Mouse (Mus musculus): ENCODE measurements around the gene Ildr2. TPM values are rescaled to one million over a fixed set of nuclear protein-coding genes. Genes with fewer than 3 reads are reported as not detected.

Gene Ildr2
- total and polyA plus RNA-seq, 3 experiments: 0.11 TPM; not detected in 2

DNA sequence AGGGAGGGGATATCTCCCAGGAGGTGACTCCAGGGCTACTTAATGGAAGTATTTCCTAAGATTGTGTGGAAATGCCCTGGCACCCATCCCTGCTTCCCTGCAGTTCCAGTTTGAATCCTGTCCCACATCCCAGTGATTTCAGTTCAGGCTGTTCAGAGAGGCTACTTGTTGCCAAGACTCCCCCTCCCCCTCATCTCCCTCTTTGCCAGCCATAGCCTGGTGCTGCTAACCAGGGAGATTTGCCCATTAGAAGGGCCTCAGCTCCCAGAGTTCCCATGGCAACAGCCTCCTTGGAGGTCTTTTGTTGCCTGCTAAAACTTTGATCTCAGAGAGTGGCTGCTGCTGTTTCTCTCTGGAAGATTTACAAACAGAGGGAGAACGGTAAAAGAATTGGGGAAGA is 26.6 kb downstream of the Ildr2 start:
- Histone ChIP-seq H3K4me1 (ENCODE audit: insufficient read depth, low read depth, low read length) (no peaks in the 10 kb centered on the region), H3K4me3 (ENCODE audit: low read depth, low read length) (no peak overlapping the region), H3K27me3 (ENCODE audit: insufficient read depth, low read length) (peaks cover 4% of the 10 kb centered on the region; the same call in 1 of the 2 replicates), H3K36me3 (replicated peaks) (no peaks in the 10 kb centered on the region), H3K9me3 (replicated peaks) (no peaks in the 10 kb centered on the region)
- ATAC-seq (ENCODE audit: extremely low read depth, insufficient number of reproducible peaks, low FRiP score, poor library complexity, severe bottlenecking) (no peak), DNase-seq (ENCODE audit: low spot score) (no peak)
- TF ChIP-seq POLR2AphosphoS5 (IDR thresholded peaks at IDR 0.05; ENCODE audit: insufficient replicate concordance, low read depth, low read length) (no peak), CTCF (IDR thresholded peaks at IDR 0.05; ENCODE audit: low read depth, low read length) (no peak), GATA2 (IDR thresholded peaks at IDR 0.05; ENCODE audit: borderline replicate concordance, low read depth, low read length) (no peak), TAL1 (conservative IDR thresholded peaks at IDR 0.05; ENCODE audit: low read depth, low read length) (no peak), GATA1 (IDR thresholded peaks at IDR 0.05; ENCODE audit: borderline replicate concordance, low read length) (no peak)

GRCm38 (mm10) chr1:166281287-166281686 is 27.3 kb downstream of the Ildr2 start:
- Histone ChIP-seq H3K4me3 (ENCODE audit: low read depth, low read length) (no peak overlapping the region), H3K9me3 (replicated peaks) (no peaks in the 10 kb centered on the region), H3K27me3 (ENCODE audit: insufficient read depth, low read length) (peaks cover 4% of the 10 kb centered on the region; the same call in 1 of the 2 replicates), H3K36me3 (replicated peaks) (no peaks in the 10 kb centered on the region), H3K4me1 (ENCODE audit: insufficient read depth, low read depth, low read length) (no peaks in the 10 kb centered on the region)
- DNase-seq (ENCODE audit: low spot score) (no peak), ATAC-seq (ENCODE audit: extremely low read depth, insufficient number of reproducible peaks, low FRiP score, poor library complexity, severe bottlenecking) (no peak)
- TF ChIP-seq CTCF (IDR thresholded peaks at IDR 0.05; ENCODE audit: low read depth, low read length) (no peak), TAL1 (conservative IDR thresholded peaks at IDR 0.05; ENCODE audit: low read depth, low read length) (no peak), GATA1 (IDR thresholded peaks at IDR 0.05; ENCODE audit: borderline replicate concordance, low read length) (no peak), POLR2AphosphoS5 (IDR thresholded peaks at IDR 0.05; ENCODE audit: insufficient replicate concordance, low read depth, low read length) (no peak), GATA2 (IDR thresholded peaks at IDR 0.05; ENCODE audit: borderline replicate concordance, low read depth, low read length) (no peak)

- no peak for DNase-seq (ENCODE audit: low spot score)
- Histone ChIP-seq H3K27me3 (ENCODE audit: insufficient read depth, low read length) (peaks cover 4% of the 10 kb centered on the region; the same call in 1 of the 2 replicates), H3K9me3 (replicated peaks) (no peaks in the 10 kb centered on the region), H3K36me3 (replicated peaks) (no peaks in the 10 kb centered on the region), H3K4me3 (ENCODE audit: low read depth, low read length) (no peak overlapping the region), H3K4me1 (ENCODE audit: insufficient read depth, low read depth, low read length) (no peaks in the 10 kb centered on the region)
- TF ChIP-seq TAL1 (conservative IDR thresholded peaks at IDR 0.05; ENCODE audit: low read depth, low read length): no peak
- no peak for TF ChIP-seq GATA2 (IDR thresholded peaks at IDR 0.05; ENCODE audit: borderline replicate concordance, low read depth, low read length)
- no peak for TF ChIP-seq POLR2AphosphoS5 (IDR thresholded peaks at IDR 0.05; ENCODE audit: insufficient replicate concordance, low read depth, low read length)
- no peak for TF ChIP-seq CTCF (IDR thresholded peaks at IDR 0.05; ENCODE audit: low read depth, low read length)
- no peak for TF ChIP-seq GATA1 (IDR thresholded peaks at IDR 0.05; ENCODE audit: borderline replicate concordance, low read length)
- ATAC-seq (ENCODE audit: extremely low read depth, insufficient number of reproducible peaks, low FRiP score, poor library complexity, severe bottlenecking): no peak
These were observed 27.9 kb downstream of the Ildr2 start for GRCm38 (mm10) chr1:166281836-166282235.

GRCm38 (mm10) chr1:166282597-166283210 is 28.8 kb downstream of the Ildr2 start:
- ATAC-seq (ENCODE audit: extremely low read depth, insufficient number of reproducible peaks, low FRiP score, poor library complexity, severe bottlenecking) (no peak), DNase-seq (ENCODE audit: low spot score) (no peak)
- TF ChIP-seq GATA1 (IDR thresholded peaks at IDR 0.05; ENCODE audit: borderline replicate concordance, low read length) (no peak), TAL1 (conservative IDR thresholded peaks at IDR 0.05; ENCODE audit: low read depth, low read length) (no peak), CTCF (IDR thresholded peaks at IDR 0.05; ENCODE audit: low read depth, low read length) (no peak), POLR2AphosphoS5 (IDR thresholded peaks at IDR 0.05; ENCODE audit: insufficient replicate concordance, low read depth, low read length) (no peak), GATA2 (IDR thresholded peaks at IDR 0.05; ENCODE audit: borderline replicate concordance, low read depth, low read length) (no peak)
- no peaks in the 10 kb centered on the region for H3K9me3 ChIP-seq (replicated peaks)
- H3K4me1 ChIP-seq (ENCODE audit: insufficient read depth, low read depth, low read length): no peaks in the 10 kb centered on the region
- H3K36me3 ChIP-seq (replicated peaks): no peaks in the 10 kb centered on the region
- no peak overlapping the region for H3K4me3 ChIP-seq (ENCODE audit: low read depth, low read length)
- peaks cover 4% of the 10 kb centered on the region; the same call in 1 of the 2 replicates for H3K27me3 ChIP-seq (ENCODE audit: insufficient read depth, low read length)

DNA sequence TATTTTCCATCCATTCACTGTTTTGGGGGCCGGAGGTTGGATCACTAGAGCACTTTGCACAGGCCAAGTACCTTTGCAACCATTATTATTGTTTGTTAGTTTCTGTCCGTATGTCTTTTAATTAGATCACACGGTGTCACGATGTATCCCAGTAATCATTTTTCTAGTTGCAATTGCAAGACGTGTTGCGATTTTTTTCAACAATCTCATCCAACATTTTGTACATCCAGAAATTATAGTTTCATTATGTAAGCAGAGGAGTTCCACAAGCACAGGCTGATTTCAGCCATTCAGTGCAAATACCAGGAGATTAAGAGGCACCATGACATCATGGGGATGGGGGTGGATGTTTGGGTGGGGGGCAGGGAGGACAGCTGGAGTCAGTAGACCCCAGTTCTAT is 29.5 kb downstream of the Ildr2 start:
- Histone ChIP-seq H3K4me3 (ENCODE audit: low read depth, low read length) (no peak overlapping the region), H3K36me3 (replicated peaks) (no peaks in the 10 kb centered on the region), H3K27me3 (ENCODE audit: insufficient read depth, low read length) (peaks cover 4% of the 10 kb centered on the region; the same call in 1 of the 2 replicates), H3K4me1 (ENCODE audit: insufficient read depth, low read depth, low read length) (no peaks in the 10 kb centered on the region), H3K9me3 (replicated peaks) (no peaks in the 10 kb centered on the region)
- ATAC-seq (ENCODE audit: extremely low read depth, insufficient number of reproducible peaks, low FRiP score, poor library complexity, severe bottlenecking): no peak
- no peak for DNase-seq (ENCODE audit: low spot score)
- TF ChIP-seq GATA2 (IDR thresholded peaks at IDR 0.05; ENCODE audit: borderline replicate concordance, low read depth, low read length) (no peak), CTCF (IDR thresholded peaks at IDR 0.05; ENCODE audit: low read depth, low read length) (no peak), POLR2AphosphoS5 (IDR thresholded peaks at IDR 0.05; ENCODE audit: insufficient replicate concordance, low read depth, low read length) (no peak), TAL1 (conservative IDR thresholded peaks at IDR 0.05; ENCODE audit: low read depth, low read length) (no peak), GATA1 (IDR thresholded peaks at IDR 0.05; ENCODE audit: borderline replicate concordance, low read length) (no peak)

DNA sequence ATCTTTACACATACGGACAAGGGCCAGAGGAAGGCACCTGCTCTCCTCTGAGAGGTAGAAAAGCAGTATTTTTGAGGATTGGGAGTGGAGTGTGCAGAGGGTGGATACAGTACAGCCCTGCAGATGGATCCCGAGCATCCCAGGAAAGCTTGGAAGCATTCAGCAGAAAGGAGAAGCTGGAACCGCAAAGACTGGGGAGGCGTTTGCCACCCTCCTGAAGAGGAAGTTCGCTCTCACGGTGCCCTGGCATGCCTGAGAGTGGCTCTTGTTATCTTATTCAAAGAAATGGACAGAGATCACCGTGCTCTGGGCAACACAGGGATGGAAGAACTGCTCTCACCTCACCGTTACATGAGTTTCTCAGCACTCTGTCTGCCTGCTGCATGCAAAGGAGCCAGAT is 30.5 kb downstream of the Ildr2 start:
- peaks cover 4% of the 10 kb centered on the region; the same call in 1 of the 2 replicates for H3K27me3 ChIP-seq (ENCODE audit: insufficient read depth, low read length)
- no peak overlapping the region for H3K4me3 ChIP-seq (ENCODE audit: low read depth, low read length)
- DNase-seq (ENCODE audit: low spot score): no peak
- no peaks in the 10 kb centered on the region for H3K4me1 ChIP-seq (ENCODE audit: insufficient read depth, low read depth, low read length)
- TF ChIP-seq TAL1 (conservative IDR thresholded peaks at IDR 0.05; ENCODE audit: low read depth, low read length): no peak
- no peak for TF ChIP-seq GATA1 (IDR thresholded peaks at IDR 0.05; ENCODE audit: borderline replicate concordance, low read length)
- no peak for TF ChIP-seq GATA2 (IDR thresholded peaks at IDR 0.05; ENCODE audit: borderline replicate concordance, low read depth, low read length)
- TF ChIP-seq POLR2AphosphoS5 (IDR thresholded peaks at IDR 0.05; ENCODE audit: insufficient replicate concordance, low read depth, low read length): no peak
- no peak for TF ChIP-seq CTCF (IDR thresholded peaks at IDR 0.05; ENCODE audit: low read depth, low read length)
- H3K36me3 ChIP-seq (replicated peaks): no peaks in the 10 kb centered on the region
- H3K9me3 ChIP-seq (replicated peaks): no peaks in the 10 kb centered on the region
- no peak for ATAC-seq (ENCODE audit: extremely low read depth, insufficient number of reproducible peaks, low FRiP score, poor library complexity, severe bottlenecking)
